Mouse (Mus musculus): Measurements from ENCODE around the gene Fstl4. TPM values are rescaled to one million over a fixed set of nuclear protein-coding genes. Genes with fewer than 3 reads are reported as not detected.

Fstl4 gene
- polyA plus RNA-seq, 1 experiment from 2014 or later = 6.1 TPM

GRCm38 (mm10) chr11:53035414-53035813 is 271.0 kb downstream of the Fstl4 start:
- Histone ChIP-seq H3K9me3 (no peaks in the 10 kb centered on the region), H3K27me3 (no peaks in the 10 kb centered on the region), H3K4me3 (no peak overlapping the region), H3K4me2 (replicated peaks) (no peak overlapping the region), H3K27ac (replicated peaks) (no peak overlapping the region), H3K36me3 (no peaks in the 10 kb centered on the region), H3K9ac (replicated peaks) (no peak overlapping the region), H3K4me1 (no peaks in the 10 kb centered on the region)
- no peak for ATAC-seq (replicated peaks)
- WGBS = 62% methylated on average over 7 of the region's 7 CpGs

- ATAC-seq (replicated peaks) = no peak
- H3K9ac ChIP-seq (replicated peaks) = no peak overlapping the region
- no peaks in the 10 kb centered on the region for H3K27me3 ChIP-seq
- no peaks in the 10 kb centered on the region for H3K9me3 ChIP-seq
- 25% methylated on average over 6 of the region's 6 CpGs for WGBS
- no peak overlapping the region for H3K4me3 ChIP-seq
- H3K4me2 ChIP-seq (replicated peaks) = no peak overlapping the region
- no peak overlapping the region for H3K27ac ChIP-seq (replicated peaks)
- H3K36me3 ChIP-seq = no peaks in the 10 kb centered on the region
- H3K4me1 ChIP-seq = no peaks in the 10 kb centered on the region
These were observed 282.4 kb downstream of the Fstl4 start for GRCm38 (mm10) chr11:53046850-53047249.

GRCm38 (mm10) chr11:53054151-53054550 is 289.7 kb downstream of the Fstl4 start:
- no peak for ATAC-seq (replicated peaks)
- no peak overlapping the region for H3K4me3 ChIP-seq
- no peak overlapping the region for H3K9ac ChIP-seq (replicated peaks)
- H3K36me3 ChIP-seq = no peaks in the 10 kb centered on the region
- H3K9me3 ChIP-seq = no peaks in the 10 kb centered on the region
- H3K27ac ChIP-seq (replicated peaks) = no peak overlapping the region
- no peak overlapping the region for H3K4me2 ChIP-seq (replicated peaks)
- no peaks in the 10 kb centered on the region for H3K4me1 ChIP-seq
- 70% methylated on average over 5 of the region's 5 CpGs for WGBS
- H3K27me3 ChIP-seq = no peaks in the 10 kb centered on the region

GRCm38 (mm10) chr11:53055896-53056295 is 291.5 kb downstream of the Fstl4 start:
- Histone ChIP-seq H3K36me3 (no peaks in the 10 kb centered on the region), H3K9ac (replicated peaks) (no peak overlapping the region), H3K4me1 (no peaks in the 10 kb centered on the region), H3K9me3 (no peaks in the 10 kb centered on the region), H3K4me2 (replicated peaks) (no peak overlapping the region), H3K27ac (replicated peaks) (no peak overlapping the region), H3K27me3 (no peaks in the 10 kb centered on the region), H3K4me3 (no peak overlapping the region)
- ATAC-seq (replicated peaks) = no peak
- 80% methylated on average over 6 of the region's 6 CpGs for WGBS

- H3K4me2 ChIP-seq (replicated peaks) = no peak overlapping the region
- 83% methylated on average over 6 of the region's 6 CpGs for WGBS
These were observed 292.3 kb downstream of the Fstl4 start for GRCm38 (mm10) chr11:53056781-53057180.

GRCm38 (mm10) chr11:53057821-53058553 is 293.6 kb downstream of the Fstl4 start:
- H3K4me3 ChIP-seq = no peak overlapping the region
- H3K9ac ChIP-seq (replicated peaks) = no peak overlapping the region
- no peaks in the 10 kb centered on the region for H3K27me3 ChIP-seq
- WGBS = 73% methylated on average over 17 of the region's 17 CpGs
- H3K4me2 ChIP-seq (replicated peaks) = no peak overlapping the region
- no peaks in the 10 kb centered on the region for H3K4me1 ChIP-seq
- H3K9me3 ChIP-seq = no peaks in the 10 kb centered on the region
- no peaks in the 10 kb centered on the region for H3K36me3 ChIP-seq
- H3K27ac ChIP-seq (replicated peaks) = no peak overlapping the region
- no peak for ATAC-seq (replicated peaks)

More at GRCm38 (mm10) chr11:53056781-53057180, 292.3 kb downstream of the Fstl4 start:
- Histone ChIP-seq H3K9me3 (no peaks in the 10 kb centered on the region), H3K9ac (replicated peaks) (no peak overlapping the region), H3K4me3 (no peak overlapping the region), H3K27me3 (no peaks in the 10 kb centered on the region), H3K4me1 (no peaks in the 10 kb centered on the region), H3K27ac (replicated peaks) (no peak overlapping the region), H3K36me3 (no peaks in the 10 kb centered on the region)
- ATAC-seq (replicated peaks) = no peak

- no peak overlapping the region for H3K4me2 ChIP-seq (replicated peaks)
- no peak for ATAC-seq (replicated peaks)
- H3K9me3 ChIP-seq = no peaks in the 10 kb centered on the region
- no peak overlapping the region for H3K4me3 ChIP-seq
- H3K36me3 ChIP-seq = no peaks in the 10 kb centered on the region
- H3K4me1 ChIP-seq = no peaks in the 10 kb centered on the region
- no peak overlapping the region for H3K9ac ChIP-seq (replicated peaks)
- no peak overlapping the region for H3K27ac ChIP-seq (replicated peaks)
- 51% methylated on average over 7 of the region's 7 CpGs for WGBS
- H3K27me3 ChIP-seq = no peaks in the 10 kb centered on the region
These were observed 294.1 kb downstream of the Fstl4 start for GRCm38 (mm10) chr11:53058557-53058956.

- no peak for ATAC-seq (replicated peaks)
- 9% methylated on average over 14 of the region's 14 CpGs for WGBS
- no peak overlapping the region for H3K4me3 ChIP-seq
These were observed 303.5 kb downstream of the Fstl4 start for GRCm38 (mm10) chr11:53067699-53068478.

GRCm38 (mm10) chr11:53068479-53069065 is 304.1 kb downstream of the Fstl4 start:
- ATAC-seq (replicated peaks) = 0 out of 2 replicates have a peak, but pooled peaks have one; percentile 23
- H3K9ac ChIP-seq (replicated peaks) = no peak overlapping the region
- H3K27me3 ChIP-seq = peaks cover 3% of the 10 kb centered on the region
- peak overlapping the region; percentile 14; the same call in 1 of the 2 replicates for H3K4me2 ChIP-seq (replicated peaks)
- no peaks in the 10 kb centered on the region for H3K9me3 ChIP-seq
- peaks cover 12% of the 10 kb centered on the region for H3K4me1 ChIP-seq
- H3K4me3 ChIP-seq = no peak overlapping the region
- 37% methylated on average over 16 of the region's 16 CpGs for WGBS
- no peak overlapping the region for H3K27ac ChIP-seq (replicated peaks)
- no peaks in the 10 kb centered on the region for H3K36me3 ChIP-seq

More at GRCm38 (mm10) chr11:53067699-53068478, 303.5 kb downstream of the Fstl4 start:
- peaks cover 3% of the 10 kb centered on the region for H3K27me3 ChIP-seq
- no peaks in the 10 kb centered on the region for H3K36me3 ChIP-seq
- H3K9me3 ChIP-seq = no peaks in the 10 kb centered on the region
- peaks cover 12% of the 10 kb centered on the region for H3K4me1 ChIP-seq
- H3K4me2 ChIP-seq (replicated peaks) = no peak overlapping the region
- H3K27ac ChIP-seq (replicated peaks) = no peak overlapping the region
- no peak overlapping the region for H3K9ac ChIP-seq (replicated peaks)

GRCm38 (mm10) chr11:53069751-53070150 is 305.3 kb downstream of the Fstl4 start:
- 64% methylated on average over 6 of the region's 6 CpGs for WGBS
- Histone ChIP-seq H3K36me3 (no peaks in the 10 kb centered on the region), H3K4me3 (no peak overlapping the region), H3K4me2 (replicated peaks) (no peak overlapping the region), H3K4me1 (peaks cover 12% of the 10 kb centered on the region), H3K27ac (replicated peaks) (no peak overlapping the region), H3K27me3 (peaks cover 3% of the 10 kb centered on the region), H3K9ac (replicated peaks) (no peak overlapping the region), H3K9me3 (no peaks in the 10 kb centered on the region)
- no peak for ATAC-seq (replicated peaks)

GRCm38 (mm10) chr11:53071602-53072001 is 307.2 kb downstream of the Fstl4 start:
- no peak overlapping the region for H3K27ac ChIP-seq (replicated peaks)
- no peak for ATAC-seq (replicated peaks)

GRCm38 (mm10) chr11:53077641-53078040 is 313.2 kb downstream of the Fstl4 start:
- Histone ChIP-seq H3K4me2 (replicated peaks) (no peak overlapping the region), H3K27ac (replicated peaks) (no peak overlapping the region), H3K4me3 (no peak overlapping the region), H3K9me3 (no peaks in the 10 kb centered on the region), H3K4me1 (no peaks in the 10 kb centered on the region), H3K9ac (replicated peaks) (no peak overlapping the region), H3K27me3 (no peaks in the 10 kb centered on the region), H3K36me3 (no peaks in the 10 kb centered on the region)
- 90% methylated on average over 7 of the region's 7 CpGs for WGBS
- ATAC-seq (replicated peaks) = no peak

More at GRCm38 (mm10) chr11:53071602-53072001, 307.2 kb downstream of the Fstl4 start:
- H3K4me2 ChIP-seq (replicated peaks) = no peak overlapping the region
- no peaks in the 10 kb centered on the region for H3K9me3 ChIP-seq
- peaks cover 3% of the 10 kb centered on the region; the same call in 1 of the 2 replicates for H3K27me3 ChIP-seq
- WGBS = 92% methylated on average over 1 of the region's 1 CpGs
- peaks cover 12% of the 10 kb centered on the region for H3K4me1 ChIP-seq
- H3K36me3 ChIP-seq = no peaks in the 10 kb centered on the region
- no peak overlapping the region for H3K4me3 ChIP-seq
- H3K9ac ChIP-seq (replicated peaks) = no peak overlapping the region
